Mouse (Mus musculus) cortical plate, adult 2 months (tissue): ENCODE data around the gene Gm43518. TPM values are rescaled to one million over a fixed set of nuclear protein-coding genes. Genes with fewer than 3 reads are reported as not detected.
A peak's percentile ranks its signal among the peaks of the same experiment; 100 is the strongest.

ENCODE experiments used
- H3K27ac ChIP-seq: fragments of 200-500 bp; 2 replicates; pipeline ENCODE4 v1.5.1; 2012; ENCODE audit warnings: low read length, control low read depth, inconsistent platforms; ENCODE audit not compliant: insufficient read depth
- H3K4me1 ChIP-seq: fragments of 200-500 bp; 2 replicates; pipeline ENCODE4 v1.6.1; 2011; ENCODE audit warnings: low read length; ENCODE audit not compliant: control insufficient read depth, insufficient read depth
- H3K4me3 ChIP-seq: fragments of 200-500 bp; 2 replicates; pipeline ENCODE4 v1.5.1; 2011; ENCODE audit warnings: mild to moderate bottlenecking, low read length, control low read depth; ENCODE audit not compliant: insufficient read depth
- CTCF ChIP-seq: fragments of 200-500 bp; IDR thresholded peaks from 2 replicates; pipeline ENCODE4 v1.5.1; 2011; ENCODE audit warnings: mild to moderate bottlenecking, control low read depth, low read length; ENCODE audit not compliant: insufficient read depth; ENCODE audit errors: extremely low read depth
- POLR2A ChIP-seq: fragments of 200-500 bp; IDR thresholded peaks from 2 replicates; pipeline ENCODE4 v1.6.1; 2011; ENCODE audit warnings: mild to moderate bottlenecking, low read length, control low read depth; ENCODE audit not compliant: insufficient read depth; ENCODE audit errors: extremely low read depth
- polyA plus RNA-seq: library from polyadenylated mRNA; depleted of rRNA; stranded (reverse); fragments of >200 nt; gene quantifications from 2 replicates; pipeline ENCODE4 v1.2.3, GENCODE M21; 2012; rRNA removed

Gene Gm43518
- polyA plus RNA-seq, 1 experiment = 1.0 TPM

DNA sequence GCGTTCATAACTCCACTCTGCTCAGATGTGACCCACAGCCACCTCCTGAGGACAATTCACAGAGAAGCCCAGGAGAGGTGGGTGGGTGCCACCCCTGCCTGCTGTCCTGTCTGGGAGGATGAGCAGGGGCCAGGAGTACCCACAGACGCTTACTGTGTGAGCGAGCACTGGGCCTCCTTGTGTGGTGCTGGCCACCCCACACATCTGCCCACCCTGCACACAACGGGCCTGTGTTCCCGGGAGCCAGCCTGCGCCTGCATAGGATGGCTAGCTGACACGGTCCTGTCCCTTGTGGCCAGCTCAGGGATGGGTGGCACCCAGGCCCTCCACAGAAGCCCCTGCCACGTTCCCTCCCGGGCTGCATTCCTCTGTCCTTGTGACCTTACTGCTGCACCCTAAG lies 58.2 kb downstream of the Gm43518 start:
- no peak overlapping the region for H3K4me3 ChIP-seq
- peaks cover 7% of the 10 kb centered on the region for H3K4me1 ChIP-seq
- H3K27ac ChIP-seq = peak overlapping the region; percentile 66
- no peak for TF ChIP-seq POLR2A
- no peak for TF ChIP-seq CTCF

DNA sequence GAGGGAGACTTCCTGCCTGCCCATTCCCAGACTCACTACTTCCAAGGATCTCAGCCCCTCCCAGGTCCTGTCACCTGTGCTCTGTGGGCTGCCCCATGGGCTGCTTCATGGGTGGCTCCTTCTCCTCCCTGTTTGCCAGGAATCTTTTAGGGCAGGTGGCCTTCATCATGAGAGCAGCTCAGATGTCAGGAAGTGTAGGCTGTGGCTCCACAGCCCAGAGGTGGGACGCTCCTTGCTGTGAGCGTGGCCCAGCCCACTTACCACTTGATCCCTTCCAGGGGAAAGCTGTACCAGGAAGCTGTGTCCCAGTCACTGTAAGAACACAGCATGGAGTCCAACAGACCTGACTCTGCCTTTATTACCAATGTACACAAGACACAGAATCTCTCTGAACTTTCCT lies 59.7 kb downstream of the Gm43518 start:
- Histone ChIP-seq H3K27ac (no peak overlapping the region), H3K4me1 (peaks cover 4% of the 10 kb centered on the region; the same call in 1 of the 2 replicates), H3K4me3 (no peak overlapping the region)
- TF ChIP-seq POLR2A (no peak), CTCF (no peak)

DNA sequence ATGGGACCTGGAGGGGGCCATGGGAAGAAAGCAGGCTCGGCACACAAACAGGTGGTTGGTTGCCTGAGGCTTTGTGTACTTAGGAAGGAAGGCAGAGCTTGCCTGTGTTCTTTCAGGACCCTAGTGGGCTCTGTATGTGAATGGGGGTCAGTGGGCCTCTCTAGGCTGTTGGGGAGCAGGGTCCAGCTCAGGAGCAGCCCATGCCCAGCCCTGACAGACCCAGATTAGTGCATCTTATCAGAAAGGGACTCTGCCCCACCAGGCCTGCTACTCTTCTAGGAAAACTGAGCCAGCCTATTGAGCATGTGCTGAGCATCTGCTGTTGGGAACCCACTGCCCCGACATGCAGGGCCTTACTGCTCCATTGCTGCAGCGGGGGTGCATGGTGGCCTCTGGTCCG lies 60.3 kb downstream of the Gm43518 start:
- TF ChIP-seq CTCF = no peak
- no peak for TF ChIP-seq POLR2A
- H3K27ac ChIP-seq = no peak overlapping the region
- H3K4me3 ChIP-seq = no peak overlapping the region
- H3K4me1 ChIP-seq = peaks cover 4% of the 10 kb centered on the region; the same call in 1 of the 2 replicates

Other genes starting within 250 kb of the Gm43518 start
- 78.2 and 86.5 TPM in 2 replicates for gene Clip1, start 242.8 kb upstream of the Gm43518 start, polyA plus RNA-seq
- 42.6 and 47.3 TPM in 2 replicates for gene Zcchc8, start 206.3 kb upstream of the Gm43518 start, polyA plus RNA-seq
- gene Rsrc2, start 178.0 kb upstream of the Gm43518 start, polyA plus RNA-seq = 81.9 and 92.7 TPM in 2 replicates
- 0.74 and 1.0 TPM in 2 replicates for gene Kntc1, start 177.7 kb upstream of the Gm43518 start, polyA plus RNA-seq
- gene Hcar2, start 61.9 kb upstream of the Gm43518 start, polyA plus RNA-seq = 0.04 and 0.06 TPM in 2 replicates
- gene Hcar1, start 47.4 kb upstream of the Gm43518 start, polyA plus RNA-seq = 1.1 TPM in 2 replicates
- 46.1 and 54.1 TPM in 2 replicates for gene Denr, start 20.2 kb upstream of the Gm43518 start, polyA plus RNA-seq
- 5.4 and 6.5 TPM in 2 replicates for gene Ccdc62, start 3.3 kb downstream of the Gm43518 start, polyA plus RNA-seq
- 42.1 and 46.6 TPM in 2 replicates for gene Hip1r, start 46.2 kb downstream of the Gm43518 start, polyA plus RNA-seq
- 48.4 and 48.7 TPM in 2 replicates for gene Vps37b, start 104.9 kb downstream of the Gm43518 start, polyA plus RNA-seq
- gene Abcb9, start 168.4 kb downstream of the Gm43518 start, polyA plus RNA-seq = 35.5 and 37.8 TPM in 2 replicates
- 43.2 and 45.1 TPM in 2 replicates for gene Ogfod2, start 184.9 kb downstream of the Gm43518 start, polyA plus RNA-seq
- gene Arl6ip4, start 188.7 kb downstream of the Gm43518 start, polyA plus RNA-seq = 72.5 and 78.9 TPM in 2 replicates